Comparison of ENCODE assay signal across 9 mouse cellular contexts in the genomic region with DNA sequence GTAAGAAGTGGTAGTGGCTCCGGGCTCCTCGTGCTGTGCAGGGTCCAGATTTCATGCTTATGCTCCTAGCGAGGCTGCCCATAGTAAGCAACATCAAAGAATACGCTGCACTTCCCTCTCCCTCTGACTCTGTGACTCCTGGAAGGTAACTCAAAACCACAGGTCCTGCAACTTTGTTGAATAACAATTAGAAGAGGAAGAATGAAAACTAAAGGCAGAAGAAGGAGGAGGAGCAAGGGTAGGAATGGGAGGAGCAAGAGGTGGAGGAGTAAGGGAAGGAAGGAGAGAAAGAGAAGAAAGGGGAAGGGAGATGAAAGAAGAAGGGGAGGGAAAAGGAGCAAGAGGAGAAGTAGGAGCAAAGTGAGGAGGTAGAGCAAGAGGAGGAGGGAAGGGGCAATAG. TPM values are rescaled to one million over a fixed set of nuclear protein-coding genes. Genes with fewer than 3 reads are reported as not detected.
A peak's percentile ranks its signal among the peaks of the same experiment; 100 is the strongest.
DNase-seq lines count a peak whose midpoint lies in the region; ATAC-seq lines count a peak whose summit lies in the region.
"Had no signal": no experiment of that assay in that cellular context is flagged by ENCODE, and none has a peak within 500 bp of the region (broad histone marks: within the 10 kb centered on the region; RNA-seq: fewer than 3 reads in every experiment).

TSS of gene Alox5ap (plus strand) at position 363 of the 400 bp plus-strand sequence.

- 0 out of 2 replicates have a peak, but pooled peaks cover 3% of the 10 kb centered on the region for H3K9me3 ChIP-seq in embryonic facial prominence, embryonic 14.5 days (ENCODE audit: control insufficient read depth, low read length)
- no peaks in the 10 kb centered on the region for H3K9me3 ChIP-seq in liver, embryonic 15.5 days (replicated peaks)
- H3K9me3 ChIP-seq: heart, embryonic 15.5 days had no signal

- no peak for DNase-seq in adrenal gland, postnatal 10 days
- no peak for DNase-seq in adrenal gland, postnatal 4 days (ENCODE audit: low spot score in 2 of 2)
- no peak for DNase-seq in left cerebral cortex, adult 8-10 months (ENCODE audit: low spot score in 2 of 2)
- DNase-seq in left cerebral cortex, adult 11 months (ENCODE audit: low spot score) = no peak
- DNase-seq in embryonic facial prominence, embryonic 14.5 days (ENCODE audit: low spot score) = no peak
- DNase-seq in layer of hippocampus, adult 9-11 months = no peak
- DNase-seq in urinary bladder, postnatal 4 days (ENCODE audit: low spot score in 2 of 2) = no peak

- no peak within 1 kb of the TSS for H3K4me2 ChIP-seq in embryonic facial prominence, embryonic 14.5 days (ENCODE audit: low read depth, low read length)
- no peak within 1 kb of the TSS; the same call in 1 of the 2 replicates for H3K4me2 ChIP-seq in liver, embryonic 15.5 days
- H3K4me2 ChIP-seq: heart, embryonic 15.5 days had no signal

- H3K27me3 ChIP-seq in embryonic facial prominence, embryonic 14.5 days (replicated peaks; ENCODE audit: control insufficient read depth, insufficient read depth, low read length) = no peaks in the 10 kb centered on the region
- no peaks in the 10 kb centered on the region for H3K27me3 ChIP-seq in liver, embryonic 15.5 days
- H3K27me3 ChIP-seq: heart, embryonic 15.5 days had no signal

- no peaks in the 10 kb centered on the region for H3K36me3 ChIP-seq in embryonic facial prominence, embryonic 14.5 days (ENCODE audit: control insufficient read depth, insufficient read depth, low read length)
- no peaks in the 10 kb centered on the region for H3K36me3 ChIP-seq in liver, embryonic 15.5 days (replicated peaks)
- H3K36me3 ChIP-seq: heart, embryonic 15.5 days had no signal

- H3K9ac ChIP-seq in embryonic facial prominence, embryonic 14.5 days (ENCODE audit: low read depth, low read length) = no peak within 1 kb of the TSS
- no peak within 1 kb of the TSS for H3K9ac ChIP-seq in liver, embryonic 15.5 days
- H3K9ac ChIP-seq: heart, embryonic 15.5 days had no signal

- ATAC-seq in embryonic facial prominence, embryonic 14.5 days (ENCODE audit: low read depth) = no peak
- no peak for ATAC-seq in liver, embryonic 15.5 days (ENCODE audit: insufficient read depth)

- no peak within 1 kb of the TSS for H3K4me3 ChIP-seq in embryonic facial prominence, embryonic 14.5 days (ENCODE audit: low read depth, low read length)
- H3K4me3 ChIP-seq in liver, embryonic 15.5 days (replicated peaks) = peak within 1 kb of the TSS; percentile 40
- H3K4me3 ChIP-seq: heart, embryonic 15.5 days had no signal

- 33% methylated on average over 4 of the region's 4 CpGs for WGBS in embryonic facial prominence, embryonic 14.5 days
- 18% methylated on average over 4 of the region's 4 CpGs for WGBS in liver, embryonic 15.5 days (ENCODE audit: insufficient replicate concordance)

- H3K4me1 ChIP-seq in embryonic facial prominence, embryonic 14.5 days (ENCODE audit: control insufficient read depth, insufficient read depth, low read length) = no peaks in the 10 kb centered on the region
- H3K4me1 ChIP-seq in liver, embryonic 15.5 days (replicated peaks) = peaks cover 14% of the 10 kb centered on the region; the same call in 1 of the 2 replicates
- H3K4me1 ChIP-seq: heart, embryonic 15.5 days had no signal

- no peak within 1 kb of the TSS for H3K27ac ChIP-seq in embryonic facial prominence, embryonic 14.5 days (replicated peaks; ENCODE audit: low read depth, low read length)
- peak within 1 kb of the TSS; percentile 45; the same call in 1 of the 2 replicates for H3K27ac ChIP-seq in liver, embryonic 15.5 days (replicated peaks)
- H3K27ac ChIP-seq: heart, embryonic 15.5 days had no signal

RNA-seq across cellular contexts. Expression of gene Alox5ap, which starts in this region (rescaled TPM):
- 10 to 100 TPM; 10.3 to 15.3 TPM for total RNA-seq in adrenal gland, postnatal 10 days (2021)
- 10 to 100 TPM in 1 of 2 experiments, 1 to 10 TPM in 1; 9.6 to 12.8 TPM for total RNA-seq in adrenal gland, postnatal 4 days (2021)
- total RNA-seq in left cerebral cortex, adult 8-10 months (2022) = 10 to 100 TPM in 3 of 4 experiments, 1 to 10 TPM in 1; 6.7 to 14.3 (median 11.2) TPM
- polyA plus RNA-seq in embryonic facial prominence, embryonic 14.5 days (2014; fragmentation: Nextera tagmentation; extraction: Ambion mirVana) = 15.9 and 17.4 TPM in 2 replicates
- 47.2 and 48.4 TPM in 2 replicates for polyA plus RNA-seq in liver, embryonic 15.5 days (2015; fragmentation: Nextera tagmentation; extraction: Ambion mirVana)
